Mouse (Mus musculus): ENCODE measurements around the gene Mdfic. TPM values are rescaled to one million over a fixed set of nuclear protein-coding genes. Genes with fewer than 3 reads are reported as not detected.

The Mdfic gene
- total RNA-seq, 2 experiments from 2014 or later, result 9.1 to 10.8 TPM

DNA sequence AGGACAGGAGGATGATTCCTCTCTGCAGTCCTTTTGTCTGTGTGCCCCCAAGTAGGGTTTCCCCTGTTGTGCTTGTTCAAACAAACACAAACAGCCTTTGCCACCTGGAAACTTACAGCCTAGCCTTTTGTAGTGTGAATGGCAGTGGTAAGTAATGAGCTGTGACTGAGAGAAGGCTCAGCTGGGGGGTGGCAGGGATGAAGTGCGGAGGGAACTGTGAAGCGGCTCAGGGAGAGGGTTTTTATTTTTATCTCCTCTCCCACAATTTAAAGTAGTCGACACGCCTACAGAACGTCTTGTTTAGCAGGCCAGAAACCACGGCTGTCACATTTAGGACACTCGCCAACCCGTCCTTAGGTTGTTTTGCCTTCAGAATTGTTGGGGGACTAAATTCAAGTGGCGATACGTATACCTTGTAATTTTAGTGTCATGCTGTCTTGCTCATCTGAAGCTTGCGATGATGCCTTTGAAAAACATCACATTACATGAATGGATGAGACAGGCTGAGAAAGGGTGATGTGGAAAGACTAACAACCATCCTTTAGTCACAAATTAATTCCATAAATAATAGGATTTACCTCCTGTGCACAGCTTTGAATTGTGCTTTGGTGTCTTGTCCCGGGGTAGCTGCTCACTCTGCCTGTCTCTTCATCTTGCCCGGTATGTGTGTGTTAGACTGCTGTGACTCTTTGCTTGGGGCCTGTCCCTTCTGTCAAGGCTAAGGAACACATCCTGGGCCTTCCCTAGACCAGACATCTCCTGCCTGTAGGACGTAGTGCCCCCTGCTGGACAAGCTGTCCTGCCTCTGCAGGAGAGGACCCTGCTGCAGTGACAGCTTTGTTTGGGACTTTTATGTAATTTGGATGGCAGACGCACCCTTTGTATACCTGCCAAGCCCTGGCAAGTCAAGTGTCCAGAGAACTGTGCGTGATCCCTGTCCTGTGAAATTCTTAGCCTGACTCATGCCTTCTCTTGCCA lies 69.4 kb downstream of the Mdfic start:
- intact Hi-C loops (cut with DNase I), result loop anchor here (5.0 kb wide), 1 partner anchor 603 kb away; no protein-coding TSS in a partner anchor
- peak; percentile 69 to 82 for DNase-seq

DNA sequence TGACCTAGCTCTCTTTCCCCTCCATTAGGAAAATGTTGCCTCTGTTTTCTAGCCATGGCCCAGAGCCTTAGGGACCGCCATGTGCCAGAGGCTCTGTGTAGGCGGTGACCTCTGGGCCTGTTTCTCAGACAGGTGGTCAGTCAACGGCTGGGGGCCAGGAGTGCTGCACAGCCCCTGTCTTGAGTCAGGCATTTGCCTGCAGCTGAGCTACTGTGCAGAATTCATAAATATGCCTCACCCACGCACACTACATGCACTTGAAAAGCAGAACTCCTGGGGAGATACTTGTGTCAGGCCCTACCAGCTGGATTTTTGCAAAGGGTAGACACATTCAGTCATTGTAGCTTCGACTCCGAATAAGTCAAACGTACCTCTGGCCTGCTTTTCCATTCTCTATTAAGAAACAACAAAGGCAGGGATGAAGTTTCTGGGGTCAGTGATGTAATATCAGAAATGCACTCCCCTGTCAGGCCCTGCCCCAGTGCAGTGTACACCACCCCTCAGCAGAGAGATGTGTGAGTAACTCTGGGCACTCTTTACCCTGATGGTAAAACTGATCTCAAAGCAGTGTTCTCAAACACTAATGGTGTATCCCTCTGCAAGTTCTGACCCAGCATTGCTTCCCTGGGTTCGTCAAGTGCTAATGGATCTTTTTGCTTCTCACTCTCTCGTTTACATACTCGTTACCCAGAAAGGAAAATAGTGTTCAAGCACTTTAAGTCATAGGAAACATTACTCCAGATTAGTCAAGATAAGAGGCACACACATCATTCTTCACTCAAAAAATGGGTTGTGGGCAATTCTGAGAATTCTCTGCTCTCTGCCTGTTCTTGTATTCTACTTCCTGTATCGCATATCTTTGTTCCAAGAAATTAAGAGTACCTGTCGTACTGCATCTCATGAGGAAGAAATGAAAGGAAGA lies 72.5 kb downstream of the Mdfic start:
- DNase-seq, result peak; percentile 19 to 28
- intact Hi-C loops (cut with DNase I), result loop anchor here (5.0 kb wide), 1 partner anchor 606 kb away; no protein-coding TSS in a partner anchor

DNA sequence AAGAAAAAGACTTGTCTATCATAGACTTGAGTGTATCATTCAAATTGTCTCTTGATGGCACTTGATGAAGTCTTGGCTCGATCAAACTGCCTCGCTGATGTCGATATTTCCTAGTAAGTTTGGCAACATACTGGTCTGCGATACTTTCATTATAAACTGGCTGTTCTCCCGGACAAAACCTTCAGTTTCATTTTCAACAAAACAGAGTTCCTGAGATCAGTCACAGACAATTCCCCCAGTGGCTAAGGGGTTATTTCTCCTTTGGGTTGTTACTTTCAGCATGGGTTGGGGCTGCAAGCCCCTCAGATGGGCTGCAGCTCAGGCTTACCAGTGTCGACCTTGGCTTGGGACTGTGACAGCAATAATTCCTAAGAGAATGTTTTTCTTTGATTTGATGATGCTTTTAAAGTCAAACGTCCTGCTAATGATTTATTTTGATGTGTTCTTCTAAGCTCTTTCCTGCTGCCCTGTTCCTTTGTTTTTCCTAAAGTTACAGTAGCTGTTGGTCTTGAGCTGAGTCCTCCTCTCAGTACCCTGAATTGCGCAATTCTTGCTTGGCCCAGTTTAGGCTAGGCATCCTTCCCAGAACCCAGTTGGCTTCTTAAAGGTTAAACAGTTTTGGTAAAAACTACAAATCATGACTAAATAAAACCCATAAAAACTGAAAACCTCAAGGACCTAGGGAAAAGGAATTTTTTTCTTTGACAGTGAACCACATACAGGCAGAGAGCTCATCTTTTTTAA lies 73.3 kb downstream of the Mdfic start:
- intact Hi-C loops (cut with DNase I), result loop anchor here (5.0 kb wide), 1 partner anchor 606 kb away; no protein-coding TSS in a partner anchor
- DNase-seq, result peak; percentile 46 to 50

DNA sequence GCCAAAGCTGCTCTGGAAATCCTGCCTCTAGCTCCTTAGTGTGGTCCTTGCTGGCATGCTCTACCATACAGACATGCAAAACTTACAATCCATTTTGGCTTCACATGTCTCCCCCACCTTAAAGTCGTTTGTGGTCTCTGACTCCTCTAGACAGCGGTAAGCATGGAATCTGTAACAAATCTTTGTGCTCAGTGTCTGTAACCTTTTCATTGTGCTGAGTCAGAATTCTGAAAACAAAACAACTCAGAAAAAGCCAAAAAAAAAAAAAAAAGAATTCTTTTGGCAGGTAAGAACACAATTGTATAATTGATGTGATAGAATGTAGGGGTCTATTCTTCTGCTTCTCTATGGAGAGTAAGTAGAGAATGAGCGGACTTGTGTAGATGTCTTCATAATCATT lies 74.3 kb downstream of the Mdfic start:
- no peak for DNase-seq
- intact Hi-C loops (cut with DNase I), result loop anchor here (5.0 kb wide), 1 partner anchor 608 kb away; no protein-coding TSS in a partner anchor

GRCm38 (mm10) chr6:15807382-15807781 lies 86.9 kb downstream of the Mdfic start:
- DNase-seq, result no peak
- intact Hi-C loops (cut with DNase I), result no loop called here

DNA sequence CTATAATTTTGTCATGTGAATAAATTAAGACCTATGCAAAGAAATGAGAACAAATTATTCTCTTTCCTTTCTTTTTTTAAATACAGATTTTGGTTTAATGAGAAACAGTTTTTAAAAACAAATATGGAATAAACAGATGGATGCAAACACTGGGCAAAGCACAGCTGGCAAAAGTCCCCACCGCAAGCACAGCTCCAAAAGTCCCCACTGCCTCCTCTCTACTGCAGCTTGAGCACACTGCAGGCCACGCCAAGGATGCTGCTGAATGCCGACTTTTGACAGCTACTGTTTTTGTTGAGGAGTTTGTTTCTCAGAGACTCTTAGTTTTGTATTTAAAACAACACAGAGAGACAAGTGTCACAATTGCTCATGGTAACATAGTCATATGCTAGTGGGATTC lies 104.8 kb downstream of the Mdfic start:
- DNase-seq, result no peak
- intact Hi-C loops (cut with DNase I), result no loop called here

GRCm38 (mm10) chr6:15829812-15830211 lies 109.4 kb downstream of the Mdfic start:
- intact Hi-C loops (cut with DNase I), result no loop called here
- DNase-seq, result no peak

DNA sequence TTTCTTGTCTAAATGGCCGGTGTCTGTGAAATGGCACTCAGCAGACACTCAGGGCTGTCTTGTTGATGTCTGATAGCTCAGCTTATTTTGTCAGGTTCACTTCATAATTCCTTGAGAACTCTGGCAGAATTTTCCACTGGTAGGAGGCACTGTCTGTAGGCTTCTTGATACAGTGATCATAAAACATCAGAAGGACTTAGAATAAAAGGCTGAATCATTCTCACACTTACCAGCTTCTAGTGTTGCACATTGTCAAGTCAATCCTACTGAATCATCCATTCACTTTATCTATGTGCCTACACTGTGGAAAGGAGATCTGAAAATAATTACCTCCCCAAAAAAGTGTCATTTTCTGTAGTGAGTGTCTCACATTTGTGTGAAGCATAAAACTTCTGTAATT lies 110.2 kb downstream of the Mdfic start:
- intact Hi-C loops (cut with DNase I), result no loop called here
- DNase-seq, result no peak

DNA sequence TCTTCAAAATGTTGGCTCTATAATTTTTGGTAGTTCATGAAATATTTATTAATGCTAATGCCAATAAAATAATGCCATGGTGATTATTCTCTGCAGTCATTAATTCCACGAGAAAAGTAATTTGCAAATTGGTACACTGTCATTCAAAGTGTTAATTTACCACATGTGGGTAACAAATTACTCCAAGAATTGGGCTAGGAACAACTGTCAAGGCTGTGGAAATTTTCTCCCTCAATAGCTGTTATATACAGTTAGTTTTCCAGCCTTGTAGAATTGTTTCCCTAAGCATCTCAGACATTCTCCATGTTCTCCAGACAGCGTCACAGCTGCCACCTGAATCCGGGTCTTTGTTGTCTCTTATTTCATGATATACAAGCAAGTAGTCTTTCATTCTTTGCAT lies 117.2 kb downstream of the Mdfic start:
- intact Hi-C loops (cut with DNase I), result no loop called here
- no peak for DNase-seq

GRCm38 (mm10) chr6:15839831-15840230 lies 119.4 kb downstream of the Mdfic start:
- DNase-seq, result no peak
- intact Hi-C loops (cut with DNase I), result no loop called here

DNA sequence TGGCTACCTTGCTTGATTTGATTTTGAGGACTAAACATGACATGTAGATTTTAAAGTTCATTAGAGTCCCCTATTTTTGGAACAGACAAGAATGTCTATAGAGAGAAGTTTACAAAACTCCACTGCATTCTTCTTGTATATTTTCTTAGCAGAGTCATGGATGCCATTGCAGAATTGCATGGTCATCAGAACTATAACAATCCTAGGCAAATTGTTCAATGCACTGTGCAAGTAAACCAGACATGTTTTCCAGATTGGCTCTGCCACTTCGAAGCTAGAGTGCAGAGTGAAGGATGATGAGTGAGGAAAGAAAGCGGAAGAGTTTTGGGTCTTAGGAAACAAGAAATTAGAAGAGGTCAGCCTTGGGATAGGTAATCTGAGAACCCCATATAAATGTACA lies 120.0 kb downstream of the Mdfic start:
- intact Hi-C loops (cut with DNase I), result no loop called here
- DNase-seq, result no peak

DNA sequence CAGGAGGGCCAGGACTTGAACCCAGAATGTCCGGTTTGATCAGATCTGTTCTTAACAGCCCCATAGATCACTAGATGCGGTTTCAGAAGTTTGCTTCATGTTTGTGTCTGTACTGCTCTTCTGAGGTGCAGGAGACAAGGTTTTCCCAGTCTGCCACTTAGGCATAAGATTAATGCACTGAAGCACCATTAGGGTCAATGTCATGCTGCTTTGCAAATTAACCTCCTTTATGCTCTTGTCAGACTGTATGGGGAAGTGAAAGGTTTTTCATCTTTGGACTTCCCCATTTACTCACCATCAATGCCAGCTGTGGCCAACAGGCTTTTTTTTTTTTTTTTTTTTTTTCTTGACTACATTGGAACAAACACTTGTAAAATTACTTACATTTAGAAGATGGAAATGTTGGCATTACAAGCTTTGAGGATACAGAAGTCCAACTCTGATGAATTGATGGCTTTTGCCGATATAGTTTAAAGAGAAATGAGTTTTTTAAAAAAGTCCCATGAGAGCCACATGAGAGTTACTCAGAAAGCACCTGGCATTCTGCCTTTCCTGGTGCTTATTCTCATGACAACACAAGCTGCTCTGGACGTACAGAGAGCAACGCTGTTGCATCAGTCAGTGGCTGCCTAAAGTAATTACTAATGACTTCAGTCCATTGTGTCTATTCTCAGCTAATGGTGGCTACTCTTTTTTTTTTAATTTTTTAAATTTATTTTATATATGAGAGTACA lies 121.2 kb downstream of the Mdfic start:
- intact Hi-C loops (cut with DNase I), result no loop called here
- DNase-seq, result no peak

DNA sequence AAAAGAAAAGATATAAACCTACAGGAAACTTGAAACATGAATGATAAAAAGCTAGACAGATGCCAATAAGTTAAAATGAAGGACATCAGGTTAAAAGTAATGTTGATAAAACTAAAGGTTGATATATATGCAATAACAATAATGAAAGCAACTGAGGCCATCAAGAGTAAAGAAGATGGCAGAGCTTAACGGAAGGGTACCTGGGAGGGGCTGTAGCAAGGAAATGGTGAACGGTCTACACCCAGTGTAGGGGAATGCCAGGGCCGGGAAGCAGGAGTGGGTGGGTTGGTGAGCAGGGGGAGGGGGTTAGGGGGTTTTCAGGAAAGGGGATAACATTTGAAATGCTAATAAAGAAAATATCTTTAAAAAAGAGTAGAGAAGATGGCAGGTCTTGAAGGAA lies 122.8 kb downstream of the Mdfic start:
- no peak for DNase-seq
- intact Hi-C loops (cut with DNase I), result no loop called here

GRCm38 (mm10) chr6:15845711-15846342 lies 125.4 kb downstream of the Mdfic start:
- no peak for DNase-seq
- intact Hi-C loops (cut with DNase I), result no loop called here
